Mouse (Mus musculus) limb, embryonic 15.5 days (tissue): ENCODE results near the gene Smad1. TPM values are rescaled to one million over a fixed set of nuclear protein-coding genes. Genes with fewer than 3 reads are reported as not detected.

ENCODE experiments used
- ATAC-seq: fragments of 200-750 bp; cut with Nextera tagmentation; 2 replicates; pipeline ENCODE4 v1.8.0; 2017; ENCODE audit warnings: low read depth, moderate TSS enrichment; ENCODE audit not compliant: insufficient number of reproducible peaks, low FRiP score, low TSS enrichment
- H3K27ac ChIP-seq: fragments of 300-500 bp; sonication (generic); 2 replicates; pipeline ENCODE4 v1.5.1; 2015; ENCODE audit warnings: moderate library complexity, mild to moderate bottlenecking, inconsistent platforms
- H3K27me3 ChIP-seq: fragments of 300-500 bp; sonication (generic); 2 replicates; pipeline ENCODE4 v1.6.1; 2015; ENCODE audit warnings: inconsistent platforms
- H3K36me3 ChIP-seq: fragments of 300-500 bp; sonication (generic); 2 replicates; pipeline ENCODE4 v1.6.1; 2015; ENCODE audit warnings: inconsistent platforms
- H3K4me1 ChIP-seq: fragments of 300-500 bp; sonication (generic); 2 replicates; pipeline ENCODE4 v1.6.1; 2015; ENCODE audit warnings: inconsistent platforms
- H3K4me2 ChIP-seq: fragments of 300-500 bp; sonication (generic); 2 replicates; pipeline ENCODE4 v1.6.1; 2015; ENCODE audit warnings: mild to moderate bottlenecking, inconsistent platforms
- H3K4me3 ChIP-seq: fragments of 300-500 bp; sonication (generic); 2 replicates; pipeline ENCODE4 v1.5.1; 2015; ENCODE audit warnings: mild to moderate bottlenecking, inconsistent platforms
- H3K9ac ChIP-seq: fragments of 300-500 bp; sonication (generic); 2 replicates; pipeline ENCODE4 v1.6.1; 2015; ENCODE audit warnings: inconsistent platforms
- H3K9me3 ChIP-seq: fragments of 300-500 bp; sonication (generic); 2 replicates; pipeline ENCODE4 v1.6.1; 2016; ENCODE audit warnings: inconsistent platforms
- WGBS: fragments of 180-500 bp; shearing (Covaris S2); methylation state at CpG from one replicate; pipeline ENCODE4 v1.1.7; 2015; 5-methylcytosine and 5-hydroxymethylcytosine counted together
- polyA plus RNA-seq: library from polyadenylated mRNA; unstranded; fragments of >200 nt; fragmentation: Nextera tagmentation; extraction: Ambion mirVana; gene quantifications from 2 replicates; pipeline ENCODE4 v1.2.1, GENCODE M21; 2015

Smad1 gene
- polyA plus RNA-seq, 1 experiment from 2014 or later, result 54.2 TPM

- Histone ChIP-seq H3K4me1 (peaks cover 16% of the 10 kb centered on the region), H3K27me3 (no peaks in the 10 kb centered on the region), H3K9ac (no peak overlapping the region), H3K36me3 (no peaks in the 10 kb centered on the region), H3K4me3 (no peak overlapping the region), H3K9me3 (no peaks in the 10 kb centered on the region), H3K27ac (no peak overlapping the region), H3K4me2 (no peak overlapping the region)
- WGBS, result 50% methylated on average over 5 of the region's 5 CpGs
- no peak for ATAC-seq
Measured at GRCm38 (mm10) chr8:79324928-79325327, 74.4 kb downstream of the Smad1 start.

- Histone ChIP-seq H3K4me2 (no peak overlapping the region), H3K36me3 (no peaks in the 10 kb centered on the region), H3K4me3 (no peak overlapping the region), H3K9ac (no peak overlapping the region), H3K27ac (no peak overlapping the region), H3K4me1 (peaks cover 16% of the 10 kb centered on the region), H3K9me3 (no peaks in the 10 kb centered on the region), H3K27me3 (no peaks in the 10 kb centered on the region)
- WGBS, result 51% methylated on average over 3 of the region's 3 CpGs
- ATAC-seq, result no peak
Measured at GRCm38 (mm10) chr8:79324036-79324435, 75.3 kb downstream of the Smad1 start.

GRCm38 (mm10) chr8:79323121-79323520 is 76.2 kb downstream of the Smad1 start:
- no peak overlapping the region for H3K27ac ChIP-seq
- H3K4me3 ChIP-seq, result no peak overlapping the region
- 44% methylated on average over 7 of the region's 7 CpGs for WGBS
- no peaks in the 10 kb centered on the region for H3K9me3 ChIP-seq
- ATAC-seq, result no peak
- H3K27me3 ChIP-seq, result no peaks in the 10 kb centered on the region
- H3K9ac ChIP-seq, result no peak overlapping the region
- peaks cover 16% of the 10 kb centered on the region for H3K4me1 ChIP-seq
- H3K36me3 ChIP-seq, result no peaks in the 10 kb centered on the region
- no peak overlapping the region for H3K4me2 ChIP-seq

GRCm38 (mm10) chr8:79310801-79311200 is 88.5 kb downstream of the Smad1 start:
- 65% methylated on average over 2 of the region's 2 CpGs for WGBS
- ATAC-seq, result no peak
- H3K27ac ChIP-seq, result no peak overlapping the region

GRCm38 (mm10) chr8:79305941-79306340 is 93.4 kb downstream of the Smad1 start:
- 70% methylated on average over 5 of the region's 5 CpGs for WGBS
- Histone ChIP-seq H3K9ac (no peak overlapping the region), H3K4me2 (no peak overlapping the region), H3K4me3 (no peak overlapping the region), H3K27me3 (no peaks in the 10 kb centered on the region), H3K9me3 (no peaks in the 10 kb centered on the region), H3K27ac (no peak overlapping the region), H3K4me1 (peaks cover 3% of the 10 kb centered on the region; the same call in 1 of the 2 replicates), H3K36me3 (no peaks in the 10 kb centered on the region)
- no peak for ATAC-seq

More at GRCm38 (mm10) chr8:79310801-79311200, 88.5 kb downstream of the Smad1 start:
- Histone ChIP-seq H3K36me3 (no peaks in the 10 kb centered on the region), H3K27me3 (no peaks in the 10 kb centered on the region), H3K9ac (no peak overlapping the region), H3K9me3 (no peaks in the 10 kb centered on the region), H3K4me3 (no peak overlapping the region), H3K4me1 (no peaks in the 10 kb centered on the region), H3K4me2 (no peak overlapping the region)

- Histone ChIP-seq H3K9ac (no peak overlapping the region), H3K9me3 (no peaks in the 10 kb centered on the region), H3K4me3 (no peak overlapping the region), H3K4me1 (peaks cover 3% of the 10 kb centered on the region; the same call in 1 of the 2 replicates), H3K27me3 (no peaks in the 10 kb centered on the region), H3K4me2 (no peak overlapping the region), H3K27ac (no peak overlapping the region), H3K36me3 (no peaks in the 10 kb centered on the region)
- ATAC-seq, result no peak
- WGBS, result 57% methylated on average over 3 of the region's 3 CpGs
Measured at GRCm38 (mm10) chr8:79301548-79301947, 97.8 kb downstream of the Smad1 start.

- WGBS, result 79% methylated on average over 5 of the region's 5 CpGs
- peaks cover 8% of the 10 kb centered on the region; the same call in 1 of the 2 replicates for H3K4me1 ChIP-seq
- H3K4me2 ChIP-seq, result no peak overlapping the region
- H3K9ac ChIP-seq, result no peak overlapping the region
- no peak overlapping the region for H3K4me3 ChIP-seq
- H3K27me3 ChIP-seq, result no peaks in the 10 kb centered on the region
- H3K27ac ChIP-seq, result no peak overlapping the region
- H3K9me3 ChIP-seq, result no peaks in the 10 kb centered on the region
- H3K36me3 ChIP-seq, result no peaks in the 10 kb centered on the region
- ATAC-seq, result no peak
Measured at GRCm38 (mm10) chr8:79299704-79300103, 99.6 kb downstream of the Smad1 start.

GRCm38 (mm10) chr8:79297763-79298162 is 101.6 kb downstream of the Smad1 start:
- no peaks in the 10 kb centered on the region for H3K27me3 ChIP-seq
- 46% methylated on average over 3 of the region's 3 CpGs for WGBS
- H3K4me3 ChIP-seq, result no peak overlapping the region
- no peak overlapping the region for H3K9ac ChIP-seq
- no peaks in the 10 kb centered on the region for H3K36me3 ChIP-seq
- H3K4me1 ChIP-seq, result peaks cover 17% of the 10 kb centered on the region
- ATAC-seq, result no peak
- no peak overlapping the region for H3K27ac ChIP-seq
- no peak overlapping the region for H3K4me2 ChIP-seq
- no peaks in the 10 kb centered on the region for H3K9me3 ChIP-seq

GRCm38 (mm10) chr8:79295276-79296105 is 103.8 kb downstream of the Smad1 start:
- Histone ChIP-seq H3K27me3 (no peaks in the 10 kb centered on the region), H3K9ac (peak overlapping the region; percentile 64), H3K4me2 (peak overlapping the region; percentile 80), H3K9me3 (no peaks in the 10 kb centered on the region), H3K4me1 (peaks cover 14% of the 10 kb centered on the region), H3K4me3 (peak overlapping the region; percentile 63), H3K36me3 (no peaks in the 10 kb centered on the region), H3K27ac (peak overlapping the region; percentile 97)
- ATAC-seq, result no peak
- WGBS, result 11% methylated on average over 18 of the region's 18 CpGs

- peak; percentile 96 for ATAC-seq
- under 1% methylated on average over 69 of the region's 74 CpGs for WGBS
- Histone ChIP-seq H3K9ac (peak within 1 kb of the TSS; percentile 73), H3K4me3 (peak within 1 kb of the TSS; percentile 63), H3K4me1 (peaks cover 14% of the 10 kb centered on the region), H3K27me3 (no peaks in the 10 kb centered on the region), H3K9me3 (no peaks in the 10 kb centered on the region), H3K36me3 (no peaks in the 10 kb centered on the region), H3K27ac (peak within 1 kb of the TSS; percentile 97), H3K4me2 (peak within 1 kb of the TSS; percentile 80)
Measured at GRCm38 (mm10) chr8:79294610-79295275, 104.6 kb downstream of the Smad1 start, which contains the start of gene Mmaa. Mmaa (minus strand) TSS chr8:79294937.

- H3K27me3 ChIP-seq, result no peaks in the 10 kb centered on the region
- peak overlapping the region; percentile 63 for H3K4me3 ChIP-seq
- H3K36me3 ChIP-seq, result no peaks in the 10 kb centered on the region
- 0 out of 2 replicates have a peak overlapping the region, but pooled peaks have one; percentile 73 for H3K9ac ChIP-seq
- peak overlapping the region; percentile 97; the same call in 1 of the 2 replicates for H3K27ac ChIP-seq
- WGBS, result 37% methylated on average over 3 of the region's 3 CpGs
- no peaks in the 10 kb centered on the region for H3K9me3 ChIP-seq
- H3K4me1 ChIP-seq, result peaks cover 14% of the 10 kb centered on the region
- ATAC-seq, result no peak
- peak overlapping the region; percentile 80 for H3K4me2 ChIP-seq
Measured at GRCm38 (mm10) chr8:79293841-79294240, 105.5 kb downstream of the Smad1 start.

- H3K27ac ChIP-seq, result peak overlapping the region; percentile 47
- no peak overlapping the region for H3K9ac ChIP-seq
- 83% methylated on average over 3 of the region's 3 CpGs for WGBS
- H3K36me3 ChIP-seq, result no peaks in the 10 kb centered on the region
- H3K4me3 ChIP-seq, result no peak overlapping the region
- no peaks in the 10 kb centered on the region for H3K27me3 ChIP-seq
- ATAC-seq, result no peak
- peaks cover 14% of the 10 kb centered on the region for H3K4me1 ChIP-seq
- H3K9me3 ChIP-seq, result no peaks in the 10 kb centered on the region
- peak overlapping the region; percentile 80; the same call in 1 of the 2 replicates for H3K4me2 ChIP-seq
Measured at GRCm38 (mm10) chr8:79292712-79293264, 106.5 kb downstream of the Smad1 start.
